Mouse (Mus musculus) stomach, embryonic 16.5 days (tissue): ENCODE measurements around the gene Mpdu1. TPM values are rescaled to one million over a fixed set of nuclear protein-coding genes. Genes with fewer than 3 reads are reported as not detected.

ENCODE experiments used
- ATAC-seq: fragments of 200-750 bp; cut with Nextera tagmentation; 2 replicates; pipeline ENCODE4 v1.8.0; 2017; ENCODE audit warnings: moderate number of reproducible peaks, moderate TSS enrichment; ENCODE audit not compliant: insufficient read depth, low FRiP score
- H3K27ac ChIP-seq: fragments of 300-500 bp; sonication (generic); 2 replicates; pipeline ENCODE4 v1.5.1; 2014; ENCODE audit warnings: low read length
- H3K27me3 ChIP-seq: fragments of 300-500 bp; sonication (generic); 2 replicates; pipeline ENCODE4 v1.6.1; 2014; ENCODE audit warnings: low read length, control low read depth, mixed read lengths; ENCODE audit not compliant: control insufficient read depth, insufficient read depth
- H3K36me3 ChIP-seq: fragments of 300-500 bp; sonication (generic); 2 replicates; pipeline ENCODE4 v1.6.1; 2014; ENCODE audit warnings: low read length; ENCODE audit not compliant: control insufficient read depth, insufficient read depth
- H3K4me1 ChIP-seq: fragments of 300-500 bp; sonication (generic); 2 replicates; pipeline ENCODE4 v1.6.1; 2014; ENCODE audit warnings: low read length, control low read depth, mixed read lengths; ENCODE audit not compliant: control insufficient read depth, insufficient read depth
- H3K4me2 ChIP-seq: fragments of 300-500 bp; sonication (generic); 2 replicates; pipeline ENCODE4 v1.6.1; 2014; ENCODE audit warnings: low read depth, low read length, mixed read lengths
- H3K4me3 ChIP-seq: fragments of 300-500 bp; sonication (generic); replicated peaks from 2 replicates; pipeline ENCODE4 v1.5.1; 2014; ENCODE audit warnings: mild to moderate bottlenecking, low read length
- H3K9ac ChIP-seq: fragments of 300-500 bp; sonication (generic); 2 replicates; pipeline ENCODE4 v1.6.1; 2014; ENCODE audit warnings: low read length
- H3K9me3 ChIP-seq: fragments of 300-500 bp; sonication (generic); replicated peaks from 2 replicates; pipeline ENCODE4 v1.6.1; 2016; ENCODE audit warnings: low read length, control low read depth; ENCODE audit not compliant: control insufficient read depth
- WGBS: fragments of 180-500 bp; shearing (Covaris S2); extraction: QIAGEN DNeasy Blood & Tissue Kit; methylation state at CpG from one replicate; pipeline ENCODE4 v1.1.7; 2014; 5-methylcytosine and 5-hydroxymethylcytosine counted together
- polyA plus RNA-seq: library from polyadenylated mRNA; unstranded; fragments of >200 nt; fragmentation: Nextera tagmentation; extraction: Ambion mirVana; gene quantifications from 2 replicates; pipeline ENCODE4 v1.2.1, GENCODE M21; 2015

Gene Mpdu1
- polyA plus RNA-seq, 1 experiment from 2014 or later, result 68.8 TPM

- ATAC-seq, result no peak
- no peaks in the 10 kb centered on the region for H3K27me3 ChIP-seq
- H3K9ac ChIP-seq, result peak overlapping the region; percentile 37; the same call in 1 of the 2 replicates
These were observed 21.1 kb upstream of the Mpdu1 start for GRCm38 (mm10) chr11:69683576-69683975.

GRCm38 (mm10) chr11:69682840-69683533 is 20.5 kb upstream of the Mpdu1 start:
- Histone ChIP-seq H3K27ac (peak overlapping the region; percentile 89), H3K4me1 (peaks cover 39% of the 10 kb centered on the region), H3K4me3 (peak overlapping the region; percentile 24), H3K4me2 (peak overlapping the region; percentile 97), H3K27me3 (no peaks in the 10 kb centered on the region), H3K36me3 (no peaks in the 10 kb centered on the region), H3K9me3 (no peaks in the 10 kb centered on the region), H3K9ac (peak overlapping the region; percentile 37)
- ATAC-seq, result 0 out of 2 replicates have a peak, but pooled peaks have one; percentile 17
- WGBS, result 12% methylated on average over 12 of the region's 12 CpGs

More at GRCm38 (mm10) chr11:69683576-69683975, 21.1 kb upstream of the Mpdu1 start:
- H3K27ac ChIP-seq, result 0 out of 2 replicates have a peak overlapping the region, but pooled peaks have one; percentile 57
- H3K4me2 ChIP-seq, result no peak overlapping the region; the same call in 1 of the 2 replicates
- WGBS, result 75% methylated on average over 7 of the region's 7 CpGs
- H3K9me3 ChIP-seq, result no peaks in the 10 kb centered on the region
- H3K4me3 ChIP-seq, result no peak overlapping the region
- H3K4me1 ChIP-seq, result peaks cover 39% of the 10 kb centered on the region
- H3K36me3 ChIP-seq, result no peaks in the 10 kb centered on the region

- H3K4me3 ChIP-seq, result peak overlapping the region; percentile 91
- H3K36me3 ChIP-seq, result no peaks in the 10 kb centered on the region
- peak overlapping the region; percentile 97 for H3K4me2 ChIP-seq
- H3K9ac ChIP-seq, result peak overlapping the region; percentile 86
- WGBS, result 20% methylated on average over 24 of the region's 24 CpGs
- peak overlapping the region; percentile 89 for H3K27ac ChIP-seq
- ATAC-seq, result no peak
- H3K9me3 ChIP-seq, result no peaks in the 10 kb centered on the region
- no peaks in the 10 kb centered on the region for H3K27me3 ChIP-seq
- H3K4me1 ChIP-seq, result peaks cover 39% of the 10 kb centered on the region
These were observed 19.9 kb upstream of the Mpdu1 start for GRCm38 (mm10) chr11:69682209-69682839.

GRCm38 (mm10) chr11:69681314-69682208 is 19.1 kb upstream of the Mpdu1 start, which contains the start of gene Senp3:
TSS of gene Senp3 (minus strand) at chr11:69682084.
- no peaks in the 10 kb centered on the region for H3K27me3 ChIP-seq
- H3K4me3 ChIP-seq, result peak within 1 kb of the TSS; percentile 91
- under 1% methylated on average over 79 of the region's 80 CpGs for WGBS
- no peaks in the 10 kb centered on the region for H3K36me3 ChIP-seq
- H3K9me3 ChIP-seq, result no peaks in the 10 kb centered on the region
- H3K4me2 ChIP-seq, result peak within 1 kb of the TSS; percentile 97
- peaks cover 34% of the 10 kb centered on the region for H3K4me1 ChIP-seq
- peak; percentile 95 for ATAC-seq
- peak within 1 kb of the TSS; percentile 86 for H3K9ac ChIP-seq
- peak within 1 kb of the TSS; percentile 89 for H3K27ac ChIP-seq

GRCm38 (mm10) chr11:69680136-69680855 is 17.9 kb upstream of the Mpdu1 start:
- Histone ChIP-seq H3K36me3 (no peaks in the 10 kb centered on the region), H3K27me3 (no peaks in the 10 kb centered on the region), H3K4me1 (peaks cover 21% of the 10 kb centered on the region), H3K9ac (peak overlapping the region; percentile 86), H3K4me3 (peak overlapping the region; percentile 91), H3K4me2 (peak overlapping the region; percentile 97), H3K27ac (no peak overlapping the region), H3K9me3 (no peaks in the 10 kb centered on the region)
- WGBS, result 87% methylated on average over 30 of the region's 30 CpGs
- no peak for ATAC-seq

GRCm38 (mm10) chr11:69679144-69679543 is 16.7 kb upstream of the Mpdu1 start:
- no peaks in the 10 kb centered on the region for H3K27me3 ChIP-seq
- no peak overlapping the region for H3K4me2 ChIP-seq
- peaks cover 15% of the 10 kb centered on the region for H3K4me1 ChIP-seq
- no peak for ATAC-seq
- no peaks in the 10 kb centered on the region for H3K9me3 ChIP-seq
- no peak overlapping the region for H3K9ac ChIP-seq
- 96% methylated on average over 2 of the region's 2 CpGs for WGBS
- H3K4me3 ChIP-seq, result no peak overlapping the region
- H3K27ac ChIP-seq, result no peak overlapping the region
- H3K36me3 ChIP-seq, result no peaks in the 10 kb centered on the region

- under 1% methylated on average over 36 of the region's 36 CpGs for WGBS
- no peaks in the 10 kb centered on the region for H3K9me3 ChIP-seq
- ATAC-seq, result peak; percentile 98
These were observed 9.8 kb upstream of the Mpdu1 start, which contains the start of gene Eif4a1 for GRCm38 (mm10) chr11:69672211-69672706. TSS of gene Eif4a1 (minus strand) at chr11:69672423.

GRCm38 (mm10) chr11:69671726-69672124 is 9.3 kb upstream of the Mpdu1 start:
- Histone ChIP-seq H3K9ac (peak overlapping the region; percentile 100), H3K4me1 (peaks cover 18% of the 10 kb centered on the region), H3K4me3 (peak overlapping the region; percentile 73), H3K27ac (peak overlapping the region; percentile 96), H3K27me3 (no peaks in the 10 kb centered on the region), H3K9me3 (no peaks in the 10 kb centered on the region), H3K4me2 (0 out of 2 replicates have a peak overlapping the region, but pooled peaks have one; percentile 97), H3K36me3 (peaks cover 23% of the 10 kb centered on the region)
- WGBS, result under 1% methylated on average over 43 of the region's 43 CpGs
- ATAC-seq, result peak; percentile 0; the same call in 1 of the 2 replicates

More at GRCm38 (mm10) chr11:69672211-69672706, 9.8 kb upstream of the Mpdu1 start, which contains the start of gene Eif4a1:
- H3K9ac ChIP-seq, result peak within 1 kb of the TSS; percentile 100
- peak within 1 kb of the TSS; percentile 97 for H3K4me2 ChIP-seq
- H3K4me3 ChIP-seq, result peak within 1 kb of the TSS; percentile 73
- peak within 1 kb of the TSS; percentile 96 for H3K27ac ChIP-seq
- H3K27me3 ChIP-seq, result no peaks in the 10 kb centered on the region
- H3K4me1 ChIP-seq, result peaks cover 18% of the 10 kb centered on the region
- peaks cover 23% of the 10 kb centered on the region for H3K36me3 ChIP-seq
